Mouse (Mus musculus): Measurements from ENCODE around the gene Spred3.
"Not testable (repeated sequence)": the region's sequence is repeated elsewhere in the genome, so short reads cannot be mapped to it uniquely, and the experiment has no call there.

Spred3 gene

DNA sequence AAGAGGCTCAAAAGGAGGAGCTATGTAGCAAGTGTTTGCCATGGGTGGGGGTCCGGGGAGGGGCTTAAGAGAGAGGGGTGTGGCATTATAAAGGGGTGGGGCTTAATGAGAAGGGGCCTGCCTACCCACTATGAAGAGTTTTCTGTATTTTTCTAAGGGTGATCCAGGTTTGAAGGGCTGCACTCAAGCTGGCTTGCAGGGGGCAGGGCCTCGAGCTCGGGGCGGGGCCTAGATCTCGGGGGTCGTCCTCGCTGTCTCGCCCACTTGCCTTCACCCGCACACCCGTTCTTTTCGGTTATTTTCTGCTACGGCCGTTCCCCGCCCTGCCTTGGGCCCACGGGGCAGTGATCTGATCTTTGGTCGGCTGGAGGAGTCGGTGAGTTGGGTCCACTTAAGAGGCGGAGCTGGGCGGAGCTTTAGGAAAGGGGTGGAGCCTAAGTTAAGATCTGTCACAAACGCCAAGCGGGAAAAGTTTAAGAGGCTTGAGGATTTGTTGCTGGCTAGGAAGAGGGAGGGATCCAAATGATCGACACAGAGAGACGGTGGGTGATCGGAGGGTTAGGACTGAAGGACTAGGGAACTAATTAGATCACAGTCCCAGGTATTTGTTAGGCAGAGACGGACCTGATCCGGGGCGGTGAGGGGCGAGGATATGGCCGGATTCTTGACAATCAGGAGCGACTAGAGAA, at the start of gene Spred3, which contains the start of gene Ggn:
Gene Spred3 (minus strand): TSS at position 346 of the 689 bp plus-strand sequence.
Gene Ggn (plus strand): TSS at position 145 of the 689 bp plus-strand sequence.
- peak; percentile 61 to 65 for DNase-seq

DNA sequence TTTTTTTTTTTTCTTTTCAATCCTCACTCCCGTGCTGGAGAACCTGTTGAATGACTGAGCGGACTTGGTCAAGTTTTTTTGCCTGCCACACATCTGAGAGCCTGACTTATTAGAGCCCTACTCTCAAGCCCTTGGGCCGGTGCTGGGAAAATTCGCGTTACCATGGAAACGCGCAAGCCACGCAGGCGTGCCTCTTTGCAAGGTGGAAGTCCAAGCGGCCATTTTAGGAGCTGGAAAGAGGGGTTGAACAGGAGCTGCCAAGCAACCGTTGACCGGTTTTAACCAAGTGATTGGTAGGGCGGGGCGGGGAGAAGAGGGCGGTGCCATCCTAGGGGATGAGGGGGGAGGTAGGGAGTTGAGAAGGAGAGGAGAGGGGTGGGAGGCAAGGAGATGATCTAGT, 44.6 kb upstream of the Spred3 start:
- no peak for DNase-seq

DNA sequence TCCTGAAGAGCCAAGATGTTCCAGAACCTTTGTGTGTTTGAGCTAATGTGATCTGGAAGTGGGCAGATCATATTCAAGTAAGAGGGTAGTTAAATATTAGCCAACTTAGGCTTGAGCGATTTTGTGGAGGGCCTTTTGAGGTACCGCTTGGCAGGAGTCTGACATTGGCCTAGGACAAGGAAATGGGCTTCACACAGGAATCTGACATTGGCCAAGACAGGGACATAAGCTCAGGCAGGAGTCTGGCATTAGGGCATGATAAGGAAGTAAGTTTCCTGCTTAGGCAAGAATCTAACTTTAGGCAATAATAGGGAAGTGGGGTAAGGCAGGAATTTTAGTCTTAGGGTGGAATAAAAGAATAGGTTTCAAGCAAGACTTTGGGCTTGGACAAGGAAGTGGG, 44.0 kb upstream of the Spred3 start:
- no peak for DNase-seq

DNA sequence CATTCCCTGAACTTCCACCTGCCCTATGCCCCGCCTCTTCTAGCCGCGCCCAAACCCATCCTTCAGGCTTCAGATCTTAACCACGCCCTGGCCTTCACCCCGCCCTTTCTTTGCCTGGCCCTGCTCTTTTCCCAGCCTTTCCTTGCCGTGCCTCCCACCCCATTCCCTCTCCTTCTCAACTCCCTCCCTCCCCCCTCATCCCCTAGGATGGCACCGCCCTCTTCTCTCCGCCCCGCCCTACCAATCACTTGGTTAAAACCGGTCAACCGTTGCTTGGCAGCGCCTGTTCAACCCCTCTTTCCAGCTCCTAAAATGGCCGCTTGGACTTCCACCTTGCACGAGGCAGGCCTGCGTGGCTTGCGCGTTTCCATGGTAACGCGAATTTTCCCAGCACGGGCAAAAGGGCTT, 43.5 kb upstream of the Spred3 start, which contains the start of gene Catsperg1:
Gene Catsperg1 (minus strand): TSS at position 361 of the 408 bp plus-strand sequence.
- DNase-seq: peak; percentile 34 to 41

DNA sequence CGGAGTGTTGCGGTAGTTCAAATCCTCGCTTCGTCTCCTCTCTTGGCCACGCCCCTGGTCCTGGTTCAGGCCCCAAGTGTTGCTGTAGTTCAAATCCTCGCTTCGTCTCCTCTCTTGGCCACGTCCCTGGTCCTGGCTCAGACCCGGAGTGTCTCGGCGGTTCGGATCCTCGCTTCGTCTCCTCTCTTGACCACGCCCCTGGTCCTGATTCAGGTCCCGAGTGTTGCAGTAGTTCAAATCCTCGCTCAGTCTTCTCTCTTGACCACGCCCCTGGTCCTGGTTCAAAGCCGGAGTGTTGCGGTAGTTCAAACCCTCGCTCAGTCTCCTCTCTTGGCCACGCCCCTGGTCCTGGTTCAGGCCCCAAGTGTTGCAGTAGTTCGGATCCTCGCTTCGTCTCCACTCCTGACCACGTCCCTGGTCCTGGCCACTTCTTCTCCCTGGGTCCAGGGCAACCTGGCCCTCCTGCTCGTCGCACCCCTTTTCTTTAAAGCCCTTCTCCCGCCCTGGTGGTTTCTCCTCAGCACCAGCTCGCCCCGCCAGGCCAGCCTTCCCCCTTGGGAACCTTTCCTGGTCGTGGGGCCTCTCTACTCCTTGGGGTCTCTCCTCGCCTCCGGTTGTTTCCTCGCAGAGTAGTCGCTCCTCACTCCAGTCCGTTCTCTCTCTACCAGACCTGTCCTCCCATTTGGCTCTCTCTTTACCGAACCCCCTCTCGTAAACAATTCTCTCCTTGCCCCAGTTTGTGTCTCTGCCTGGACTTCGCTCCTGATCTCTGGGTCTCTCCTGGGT, 42.8 kb upstream of the Spred3 start:
- DNase-seq: not testable (repeated sequence)

DNA sequence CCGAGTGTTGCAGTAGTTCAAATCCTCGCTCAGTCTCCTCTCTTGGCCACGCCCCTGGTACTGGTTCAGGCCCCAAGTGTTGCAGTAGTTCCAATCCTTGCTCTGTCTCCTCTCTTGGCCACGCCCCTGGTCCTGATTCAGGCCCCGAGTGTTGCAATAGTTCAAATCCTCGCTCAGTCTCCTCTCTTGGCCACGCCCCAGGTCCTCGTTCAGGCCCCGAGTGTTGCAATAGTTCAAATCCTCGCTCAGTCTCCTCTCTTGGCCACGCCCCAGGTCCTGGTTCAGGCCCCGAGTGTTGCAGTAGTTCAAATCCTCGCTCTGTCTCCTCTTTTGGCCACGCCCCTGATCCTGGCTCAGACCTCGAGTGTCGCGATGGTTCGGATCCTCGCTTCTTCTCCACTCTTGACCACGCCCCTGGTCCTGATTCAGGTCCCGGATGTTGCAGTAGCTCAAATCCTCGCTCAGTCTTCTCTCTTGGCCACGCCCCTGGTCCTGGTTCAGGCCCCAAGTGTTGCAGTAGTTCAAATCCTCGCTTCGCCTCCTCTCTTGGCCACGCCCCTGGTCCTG, 42.1 kb upstream of the Spred3 start:
- DNase-seq: no peak

GRCm38 (mm10) chr7:29211415-29212198, 41.4 kb upstream of the Spred3 start:
- DNase-seq: peak; percentile 30 to 47

DNA sequence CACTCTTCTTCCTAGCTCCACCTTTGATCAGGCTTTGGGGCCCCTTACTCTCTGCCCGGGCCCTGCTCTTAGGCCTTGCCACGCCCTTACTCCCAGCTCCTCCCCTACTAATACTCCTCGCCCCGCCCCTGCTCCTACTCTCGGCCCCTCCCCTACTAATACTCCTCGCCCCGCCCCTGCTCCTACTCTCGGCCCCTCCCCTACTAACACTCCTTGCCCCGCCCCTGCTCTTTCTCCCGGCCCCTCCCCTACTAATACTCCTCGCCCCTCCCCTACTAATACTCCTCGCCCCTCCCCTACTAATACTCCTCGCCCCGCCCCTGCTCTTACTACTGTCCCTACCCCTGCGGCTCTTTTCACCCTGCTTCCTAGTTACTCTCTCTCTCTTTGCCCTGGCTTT, 40.8 kb upstream of the Spred3 start:
- not testable (repeated sequence) for DNase-seq

GRCm38 (mm10) chr7:29202577-29202976, 32.4 kb upstream of the Spred3 start:
- DNase-seq: no peak

- DNase-seq: not testable (repeated sequence)
Observed at GRCm38 (mm10) chr7:29194230-29194629, 24.0 kb upstream of the Spred3 start.

DNA sequence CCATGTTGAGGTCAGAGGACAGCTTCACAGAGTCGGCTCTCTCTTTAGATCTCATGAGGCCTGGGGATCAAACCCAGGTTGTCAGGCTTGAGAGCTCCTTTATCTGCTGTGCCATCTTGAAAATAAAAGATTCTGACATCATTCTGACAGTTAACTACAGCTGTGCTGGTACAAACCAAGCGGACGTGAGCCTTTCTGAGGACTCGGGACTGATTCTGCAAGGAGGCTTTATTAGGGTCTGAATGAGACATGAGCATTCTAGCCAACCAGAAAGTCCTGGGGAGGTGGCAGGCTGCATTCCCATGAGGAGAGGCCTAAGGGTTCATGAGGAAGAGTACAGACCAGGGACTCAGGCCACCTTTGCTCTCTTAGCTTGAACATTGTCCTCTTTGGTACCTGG, 11.1 kb upstream of the Spred3 start:
- not testable (repeated sequence) for DNase-seq

DNA sequence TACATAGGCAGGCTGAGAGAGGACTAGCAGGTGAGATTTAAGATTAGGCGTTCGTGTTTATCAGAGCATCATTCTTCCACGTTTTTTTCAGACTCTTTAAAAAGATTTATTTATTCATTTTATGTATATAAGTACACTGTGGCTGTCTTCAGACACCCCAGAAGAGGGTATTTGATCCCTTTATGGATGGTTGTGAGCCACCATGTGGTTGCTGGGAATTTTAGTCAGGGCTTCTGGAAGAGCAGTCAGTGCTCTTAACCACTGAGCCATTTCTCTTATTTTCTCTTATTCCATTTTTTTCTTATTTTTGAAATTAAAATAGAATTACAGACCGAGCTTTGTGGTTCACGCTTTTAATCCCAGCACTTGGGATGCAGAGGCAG, 10.6 kb upstream of the Spred3 start:
- no peak for DNase-seq

DNA sequence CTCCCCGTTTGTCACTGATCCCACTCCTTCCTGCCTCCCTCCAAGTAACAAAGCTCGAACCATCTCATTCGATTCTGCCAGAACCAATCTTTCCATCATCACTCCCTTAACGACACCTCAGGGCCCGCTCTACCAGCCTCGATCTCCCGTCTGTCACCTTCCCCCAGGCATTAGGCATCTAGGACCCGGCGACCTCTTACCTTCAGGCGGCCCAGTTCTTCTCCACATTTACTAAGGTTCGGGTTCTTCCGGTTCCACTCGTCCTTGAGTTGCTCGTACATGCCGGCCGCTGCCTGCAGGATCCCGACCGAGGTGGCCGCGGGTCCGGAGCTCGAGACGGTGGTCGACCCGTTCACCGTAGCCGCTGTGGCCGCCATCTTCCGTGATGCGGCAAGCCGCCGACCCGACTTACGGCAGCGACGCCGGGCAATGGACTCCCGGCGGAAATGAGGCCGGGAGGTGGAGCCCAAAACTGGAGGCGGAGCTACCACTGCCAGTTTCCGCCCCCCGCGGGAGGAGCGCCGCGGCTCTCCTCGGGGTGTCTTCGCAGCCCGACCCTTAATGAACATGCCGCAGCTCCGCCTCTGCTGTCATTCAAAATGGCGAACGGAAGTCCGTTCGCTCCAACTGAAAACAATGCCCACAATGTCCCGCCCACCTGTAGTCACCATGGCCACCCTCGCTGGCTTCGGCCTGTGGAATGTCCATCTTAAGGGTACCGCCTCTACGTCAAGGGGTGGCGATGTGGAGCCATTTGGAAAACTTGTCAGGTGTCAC, 10.1 kb upstream of the Spred3 start, which contains the start of gene Psmd8:
Gene Psmd8 (minus strand): TSS at position 625 of the 777 bp plus-strand sequence.
- peak; percentile 96 to 98 for DNase-seq

DNA sequence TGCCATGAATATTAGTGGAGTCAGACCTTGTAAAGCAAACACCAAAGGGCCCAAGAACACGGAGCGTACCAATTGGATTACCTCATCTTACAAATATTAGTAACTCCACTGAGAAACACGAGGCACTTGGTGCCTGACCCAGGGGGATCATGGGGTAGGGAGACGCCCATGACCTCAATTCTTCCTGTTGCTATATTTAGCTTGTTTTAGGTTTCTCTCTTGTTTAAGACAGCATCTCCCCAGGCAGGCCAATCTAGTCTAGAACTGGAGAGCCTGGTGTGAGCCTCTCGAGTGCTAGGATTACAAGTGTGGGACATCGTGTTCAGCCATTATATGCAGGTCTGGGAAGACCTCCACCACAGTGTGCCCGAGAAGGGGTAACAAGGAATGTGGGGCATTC, 9.1 kb upstream of the Spred3 start:
- DNase-seq: no peak

DNA sequence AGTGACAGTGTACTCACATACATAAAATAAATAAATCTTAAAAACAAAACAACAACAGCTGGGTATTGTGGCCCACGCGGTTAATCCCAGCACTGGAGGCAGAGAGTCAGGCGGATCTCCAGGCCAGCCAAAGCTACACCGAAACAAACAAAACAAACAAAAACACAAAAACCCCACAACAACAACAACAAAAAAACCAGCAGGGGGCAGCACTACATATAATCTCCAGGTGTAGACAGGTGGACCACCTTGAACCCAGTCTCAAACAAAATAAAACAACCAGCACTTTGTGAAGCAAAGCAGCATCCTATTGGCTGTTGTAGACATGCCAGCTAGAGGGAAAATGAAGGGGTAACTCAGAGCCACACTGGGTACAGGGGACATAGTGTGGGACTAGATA, 7.9 kb upstream of the Spred3 start:
- DNase-seq: peak in 1 of 2 experiments; percentile 31

- no peak for DNase-seq
Observed at GRCm38 (mm10) chr7:29172390-29173016, 2.3 kb upstream of the Spred3 start.

DNA sequence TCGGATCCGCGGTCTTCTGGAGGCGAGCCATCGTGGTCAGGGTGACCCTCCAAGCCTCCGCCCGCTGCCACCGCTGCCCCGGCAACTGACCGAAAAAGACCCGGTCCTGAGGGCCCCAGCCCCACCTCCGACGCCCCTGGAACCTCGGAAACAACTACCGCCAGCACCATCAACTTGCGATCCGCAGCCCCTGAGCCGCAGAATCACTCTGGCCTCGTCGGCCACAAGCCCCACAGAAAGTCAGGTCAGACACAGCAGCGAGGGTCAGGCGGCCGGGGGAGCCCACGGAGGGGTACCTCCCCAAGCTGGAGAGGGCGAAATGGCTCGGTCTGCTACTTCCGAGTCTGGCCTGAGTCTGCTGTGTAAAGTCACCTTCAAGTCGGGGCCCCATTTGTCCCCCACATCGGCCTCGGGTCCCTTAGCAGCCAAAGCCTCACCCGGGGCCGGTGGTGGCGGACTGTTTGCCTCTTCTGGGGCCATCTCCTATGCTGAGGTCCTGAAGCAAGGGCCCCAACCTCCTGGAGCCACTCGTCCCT, 1.4 kb upstream of the Spred3 start:
- DNase-seq: peak in 1 of 2 experiments; percentile 27

GRCm38 (mm10) chr7:29170755-29171561, 747 bp upstream of the Spred3 start:
- DNase-seq: peak; percentile 26 to 29

- DNase-seq: peak; percentile 85 to 91
Observed at GRCm38 (mm10) chr7:29169231-29170065, 763 bp downstream of the Spred3 start.
